Mouse (Mus musculus) cerebellum, postnatal 25 days (tissue): Measurements from ENCODE around the gene Vmn1r53.
"Not testable (repeated sequence)": the region's sequence is repeated elsewhere in the genome, so short reads cannot be mapped to it uniquely, and the experiment has no call there.

Source experiments
- DNase-seq, 2 experiments: peaks; one replicate each; pipeline ENCODE4 v3.0.0; 2021; ENCODE audit warnings: mixed read lengths in 2 of 2

Gene Vmn1r53

DNA sequence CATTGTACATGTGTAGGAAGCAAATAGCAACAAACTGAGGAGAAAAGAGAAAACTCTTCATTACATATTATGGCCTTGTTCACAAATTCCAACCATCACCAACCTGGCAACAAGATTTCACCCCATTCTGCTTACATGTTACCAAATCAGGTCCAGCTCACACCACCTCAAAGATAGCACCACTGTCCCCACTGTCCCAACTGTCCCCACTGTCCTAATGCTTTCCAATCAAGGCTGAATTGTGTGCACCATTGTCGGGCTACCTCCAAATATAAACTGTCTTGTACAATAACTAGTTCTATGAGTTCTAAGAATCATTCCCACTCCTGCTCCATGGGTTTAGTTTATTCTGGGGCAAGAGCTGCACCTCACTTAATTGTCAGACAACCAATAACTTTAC is at the start of gene Vmn1r53:
Gene Vmn1r53, minus strand, starts transcription at position 101 of the 400 bp plus-strand sequence.
- no peak for DNase-seq

GRCm38 (mm10) chr6:90246000-90246399 is 21.8 kb upstream of the Vmn1r53 start, which contains the start of gene Vmn1r54:
TSS of gene Vmn1r54 (plus strand) at chr6:90246300.
- no peak for DNase-seq

- DNase-seq = no peak
Observed at GRCm38 (mm10) chr6:90244019-90244418, 19.8 kb upstream of the Vmn1r53 start.

- no peak for DNase-seq
Observed at GRCm38 (mm10) chr6:90232681-90233080, 8.4 kb upstream of the Vmn1r53 start.

GRCm38 (mm10) chr6:90232114-90232513 is 7.9 kb upstream of the Vmn1r53 start:
- not testable (repeated sequence) for DNase-seq

- DNase-seq = not testable (repeated sequence)
Observed at GRCm38 (mm10) chr6:90202493-90202892, 21.7 kb downstream of the Vmn1r53 start, which contains the start of gene V1ra8. TSS of gene V1ra8 (plus strand) at chr6:90202793.

GRCm38 (mm10) chr6:90174508-90174907 is 49.7 kb downstream of the Vmn1r53 start, which contains the start of gene Vmn1r52:
TSS of gene Vmn1r52 (plus strand) at chr6:90174808.
- DNase-seq = no peak
